Mouse (Mus musculus) heart, embryonic 16.5 days (tissue): Measurements from ENCODE around the gene Slain1. TPM values are rescaled to one million over a fixed set of nuclear protein-coding genes. Genes with fewer than 3 reads are reported as not detected.

Experiments used
- ATAC-seq: fragments of 200-750 bp; cut with Nextera tagmentation; replicated peaks from 2 replicates; pipeline ENCODE4 v1.8.0; 2017; ENCODE audit warnings: moderate number of reproducible peaks; ENCODE audit not compliant: insufficient read depth, low FRiP score; ENCODE audit errors: extremely low read depth
- H3K27ac ChIP-seq: fragments of 300-500 bp; sonication (generic); 2 replicates; pipeline ENCODE4 v1.5.1; 2014; ENCODE audit warnings: mild to moderate bottlenecking, low read length, control low read depth, moderate library complexity
- H3K27me3 ChIP-seq: fragments of 300-500 bp; sonication (generic); 2 replicates; pipeline ENCODE4 v1.6.1; 2014; ENCODE audit warnings: low read length, mixed read lengths; ENCODE audit not compliant: control insufficient read depth, insufficient read depth
- H3K36me3 ChIP-seq: fragments of 300-500 bp; sonication (generic); 2 replicates; pipeline ENCODE4 v1.6.1; 2014; ENCODE audit not compliant: control insufficient read depth, insufficient read depth
- H3K4me1 ChIP-seq: fragments of 300-500 bp; sonication (generic); 2 replicates; pipeline ENCODE4 v1.6.1; 2014; ENCODE audit warnings: low read length, mixed read lengths; ENCODE audit not compliant: control insufficient read depth, insufficient read depth
- H3K4me2 ChIP-seq: fragments of 300-500 bp; sonication (generic); 2 replicates; pipeline ENCODE4 v1.6.1; 2014; ENCODE audit warnings: low read depth, mild to moderate bottlenecking, control low read depth, low read length
- H3K4me3 ChIP-seq: fragments of 300-500 bp; sonication (generic); 2 replicates; pipeline ENCODE4 v1.5.1; 2014; ENCODE audit warnings: mild to moderate bottlenecking, control low read depth, low read length
- H3K9ac ChIP-seq: fragments of 300-500 bp; sonication (generic); 2 replicates; pipeline ENCODE4 v1.6.1; 2014; ENCODE audit warnings: low read length, control low read depth
- H3K9me3 ChIP-seq: fragments of 300-500 bp; sonication (generic); replicated peaks from 2 replicates; pipeline ENCODE4 v1.6.1; 2016; ENCODE audit warnings: low read length; ENCODE audit not compliant: control insufficient read depth
- WGBS: fragments of 180-500 bp; shearing (Covaris S2); extraction: QIAGEN DNeasy Blood & Tissue Kit; methylation state at CpG from one replicate; pipeline ENCODE4 v1.1.7; 2014; 5-methylcytosine and 5-hydroxymethylcytosine counted together
- polyA plus RNA-seq: library from polyadenylated mRNA; unstranded; fragments of >200 nt; fragmentation: Nextera tagmentation; extraction: Ambion mirVana; gene quantifications from 2 replicates; pipeline ENCODE4 v1.2.1, GENCODE M21; 2015

Gene Slain1
- 0.45 and 0.58 TPM in 2 replicates for polyA plus RNA-seq

- H3K36me3 ChIP-seq, result no peaks in the 10 kb centered on the region
- peak; percentile 87 for ATAC-seq
- WGBS, result 1% methylated on average over 32 of the region's 32 CpGs
- H3K27me3 ChIP-seq, result peaks cover 28% of the 10 kb centered on the region
- H3K9me3 ChIP-seq, result no peaks in the 10 kb centered on the region
- H3K9ac ChIP-seq, result peak within 1 kb of the TSS; percentile 73
- H3K4me3 ChIP-seq, result peak within 1 kb of the TSS; percentile 81
- H3K4me1 ChIP-seq, result peaks cover 3% of the 10 kb centered on the region; the same call in 1 of the 2 replicates
- peak within 1 kb of the TSS; percentile 46 for H3K27ac ChIP-seq
- H3K4me2 ChIP-seq, result peak within 1 kb of the TSS; percentile 96
These were observed at the start of gene Slain1 for GRCm38 (mm10) chr14:103649896-103650334. Gene Slain1 (plus strand): TSS chr14:103650228.

DNA sequence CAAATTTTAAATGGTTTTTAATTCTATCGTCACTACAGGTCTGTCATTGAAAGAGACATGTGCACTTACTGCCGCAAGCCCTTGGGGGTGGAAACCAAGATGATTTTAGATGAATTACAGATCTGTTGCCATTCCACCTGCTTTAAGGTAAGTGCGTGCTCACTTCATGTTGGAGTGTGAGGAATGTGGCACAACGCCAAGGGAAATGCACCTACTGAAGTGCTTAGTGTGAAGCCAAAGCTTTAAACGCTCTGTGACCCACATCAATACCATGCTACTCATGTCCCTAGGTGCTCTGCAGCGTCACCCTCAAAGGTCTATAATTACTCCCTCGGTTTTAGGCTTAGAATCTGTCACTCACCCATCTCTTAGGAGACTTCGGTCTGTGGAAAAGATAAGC is 42.0 kb upstream of the Slain1 start:
- H3K4me1 ChIP-seq, result no peaks in the 10 kb centered on the region
- H3K27me3 ChIP-seq, result no peaks in the 10 kb centered on the region
- H3K4me3 ChIP-seq, result no peak overlapping the region
- no peak overlapping the region for H3K27ac ChIP-seq
- H3K4me2 ChIP-seq, result no peak overlapping the region
- H3K9ac ChIP-seq, result no peak overlapping the region
- no peaks in the 10 kb centered on the region for H3K36me3 ChIP-seq
- H3K9me3 ChIP-seq, result no peaks in the 10 kb centered on the region
- 78% methylated on average over 8 of the region's 8 CpGs for WGBS
- ATAC-seq, result no peak

- Histone ChIP-seq H3K36me3 (no peaks in the 10 kb centered on the region), H3K9me3 (no peaks in the 10 kb centered on the region), H3K27ac (no peak overlapping the region), H3K9ac (no peak overlapping the region), H3K4me3 (no peak overlapping the region), H3K4me1 (no peaks in the 10 kb centered on the region), H3K4me2 (no peak overlapping the region), H3K27me3 (no peaks in the 10 kb centered on the region)
- no peak for ATAC-seq
- 87% methylated on average over 6 of the region's 6 CpGs for WGBS
These were observed 36.3 kb upstream of the Slain1 start for GRCm38 (mm10) chr14:103613573-103614271.

GRCm38 (mm10) chr14:103614272-103614587 is 35.8 kb upstream of the Slain1 start:
- Histone ChIP-seq H3K4me3 (no peak overlapping the region), H3K27me3 (no peaks in the 10 kb centered on the region), H3K4me2 (no peak overlapping the region), H3K4me1 (no peaks in the 10 kb centered on the region), H3K9ac (no peak overlapping the region), H3K27ac (no peak overlapping the region), H3K36me3 (no peaks in the 10 kb centered on the region), H3K9me3 (no peaks in the 10 kb centered on the region)
- no peak for ATAC-seq
- 83% methylated on average over 4 of the region's 4 CpGs for WGBS

DNA sequence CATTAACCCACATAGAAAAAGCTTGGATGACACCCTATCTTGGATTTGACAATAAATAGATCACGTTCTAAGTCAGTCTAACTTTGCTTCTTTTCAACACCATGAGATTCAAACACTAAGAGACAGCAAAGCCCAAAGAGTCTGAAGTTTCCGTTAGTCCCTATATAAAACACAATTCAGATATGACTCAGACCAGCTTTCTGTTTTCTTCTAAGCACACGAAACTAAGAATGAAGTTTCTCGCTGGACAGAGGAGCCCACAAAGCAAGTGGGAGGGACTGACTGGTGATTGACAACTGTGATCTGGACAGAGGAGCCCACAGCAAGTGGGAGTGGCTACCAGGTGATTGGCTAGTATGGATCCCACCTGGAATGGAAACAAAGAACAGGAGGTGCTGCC is 30.3 kb upstream of the Slain1 start:
- no peak overlapping the region for H3K4me3 ChIP-seq
- no peak overlapping the region for H3K9ac ChIP-seq
- H3K27ac ChIP-seq, result no peak overlapping the region
- H3K36me3 ChIP-seq, result no peaks in the 10 kb centered on the region
- no peak overlapping the region for H3K4me2 ChIP-seq
- 81% methylated on average over 4 of the region's 4 CpGs for WGBS
- no peak for ATAC-seq
- H3K4me1 ChIP-seq, result no peaks in the 10 kb centered on the region
- no peaks in the 10 kb centered on the region for H3K9me3 ChIP-seq
- H3K27me3 ChIP-seq, result no peaks in the 10 kb centered on the region

- no peak overlapping the region for H3K4me2 ChIP-seq
- H3K36me3 ChIP-seq, result no peaks in the 10 kb centered on the region
- no peak overlapping the region for H3K27ac ChIP-seq
- H3K27me3 ChIP-seq, result no peaks in the 10 kb centered on the region
- 85% methylated on average over 2 of the region's 2 CpGs for WGBS
- no peak overlapping the region for H3K4me3 ChIP-seq
- no peaks in the 10 kb centered on the region for H3K4me1 ChIP-seq
- ATAC-seq, result no peak
- no peak overlapping the region for H3K9ac ChIP-seq
- no peaks in the 10 kb centered on the region for H3K9me3 ChIP-seq
These were observed 28.8 kb upstream of the Slain1 start for GRCm38 (mm10) chr14:103621207-103621606.

DNA sequence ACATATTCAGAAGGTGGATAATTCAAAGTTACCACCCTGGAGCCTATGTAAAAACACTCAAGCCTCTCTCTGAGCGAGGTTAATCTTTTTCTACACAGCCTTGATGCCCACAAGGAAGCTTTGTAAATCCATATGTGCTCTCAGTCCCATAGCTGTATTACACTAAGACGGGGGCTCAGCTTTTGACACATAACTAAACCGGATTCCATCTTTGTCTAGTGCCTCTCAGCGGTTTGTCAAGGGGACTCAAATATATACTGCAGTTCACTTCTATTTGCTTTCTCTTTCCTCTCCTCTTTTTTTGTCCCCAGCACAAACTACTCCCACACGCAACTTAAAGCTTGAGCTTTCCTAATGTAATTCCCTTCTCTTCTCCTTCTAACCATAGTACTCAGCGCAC is 23.9 kb upstream of the Slain1 start:
- no peak for ATAC-seq
- Histone ChIP-seq H3K27ac (no peak overlapping the region), H3K4me1 (no peaks in the 10 kb centered on the region), H3K4me3 (no peak overlapping the region), H3K27me3 (no peaks in the 10 kb centered on the region), H3K4me2 (no peak overlapping the region), H3K9me3 (no peaks in the 10 kb centered on the region), H3K9ac (no peak overlapping the region), H3K36me3 (no peaks in the 10 kb centered on the region)
- WGBS, result 78% methylated on average over 6 of the region's 6 CpGs

DNA sequence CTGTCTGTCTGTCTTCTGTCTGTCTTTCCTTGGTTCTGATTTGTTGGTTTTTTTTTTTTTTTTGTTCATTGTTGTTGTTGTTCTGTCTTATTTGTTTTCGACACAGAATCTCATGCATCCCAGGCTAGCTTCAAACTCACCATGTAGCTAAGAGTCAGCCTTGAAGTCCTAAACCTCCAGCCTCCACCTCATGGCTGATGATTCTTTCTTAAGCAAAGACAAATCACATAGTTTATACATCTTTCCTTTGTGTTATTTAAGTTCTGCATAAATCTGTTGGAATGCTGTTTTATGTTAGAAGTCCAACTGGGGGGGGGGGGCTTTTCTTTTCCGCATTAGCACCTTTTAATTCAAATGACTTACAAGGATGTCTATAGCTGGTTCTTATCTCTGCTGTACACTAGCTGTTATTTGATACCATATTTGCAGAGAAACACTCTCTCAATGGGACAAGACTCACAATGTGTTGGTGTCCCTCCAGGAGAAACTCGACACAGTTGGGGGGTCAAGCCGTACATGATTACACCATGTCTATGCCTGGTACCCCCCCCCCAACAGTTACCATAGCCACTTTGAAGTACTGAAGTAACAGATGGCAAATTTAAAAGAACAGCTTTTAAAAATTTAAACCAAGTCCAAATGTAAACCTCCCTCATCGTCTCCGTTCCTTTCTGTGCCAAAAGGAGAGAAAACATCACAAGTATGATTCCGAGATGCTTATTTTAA is 20.2 kb upstream of the Slain1 start:
- no peaks in the 10 kb centered on the region for H3K27me3 ChIP-seq
- H3K9me3 ChIP-seq, result no peaks in the 10 kb centered on the region
- no peak overlapping the region for H3K4me3 ChIP-seq
- no peaks in the 10 kb centered on the region for H3K4me1 ChIP-seq
- H3K36me3 ChIP-seq, result no peaks in the 10 kb centered on the region
- no peak overlapping the region for H3K9ac ChIP-seq
- WGBS, result 77% methylated on average over 7 of the region's 7 CpGs
- no peak for ATAC-seq
- no peak overlapping the region for H3K4me2 ChIP-seq
- H3K27ac ChIP-seq, result no peak overlapping the region

DNA sequence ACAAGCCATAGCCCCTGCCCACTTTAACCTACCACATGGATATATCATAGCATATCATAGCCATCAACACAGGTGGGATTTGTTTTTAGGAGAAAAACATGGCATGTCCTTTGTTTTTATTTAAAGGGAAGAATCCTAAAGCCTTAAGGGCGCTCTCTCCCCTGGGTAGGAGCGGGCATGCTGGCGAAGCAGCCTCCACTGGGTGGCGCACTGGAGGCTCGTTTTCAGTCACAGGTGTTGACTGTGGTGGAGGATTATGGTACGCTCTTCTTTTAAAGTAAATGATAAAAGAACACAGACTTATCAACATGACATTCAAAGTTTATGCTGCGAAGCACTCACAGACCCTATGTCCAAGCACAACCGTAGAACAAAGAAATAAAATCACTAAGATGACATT is 19.5 kb upstream of the Slain1 start:
- no peak overlapping the region for H3K4me3 ChIP-seq
- H3K36me3 ChIP-seq, result no peaks in the 10 kb centered on the region
- H3K4me2 ChIP-seq, result no peak overlapping the region
- WGBS, result 77% methylated on average over 8 of the region's 8 CpGs
- H3K4me1 ChIP-seq, result no peaks in the 10 kb centered on the region
- H3K9ac ChIP-seq, result no peak overlapping the region
- no peaks in the 10 kb centered on the region for H3K27me3 ChIP-seq
- ATAC-seq, result no peak
- H3K27ac ChIP-seq, result no peak overlapping the region
- H3K9me3 ChIP-seq, result no peaks in the 10 kb centered on the region
